Mouse (Mus musculus): ENCODE data around the gene Dpy19l3. TPM values are rescaled to one million over a fixed set of nuclear protein-coding genes. Genes with fewer than 3 reads are reported as not detected.

Dpy19l3 gene
- polyA plus RNA-seq, 1 experiment from 2014 or later, result 46.3 TPM

- DNase-seq (ENCODE audit: low spot score), result no peak
Measured at GRCm38 (mm10) chr7:35646317-35647081, 107.8 kb downstream of the Dpy19l3 start.

- DNase-seq (ENCODE audit: low spot score), result no peak
Measured at GRCm38 (mm10) chr7:35640072-35640471, 114.2 kb downstream of the Dpy19l3 start.

- DNase-seq (ENCODE audit: low spot score), result no peak
Measured at GRCm38 (mm10) chr7:35636874-35637273, 117.4 kb downstream of the Dpy19l3 start.

- peak; percentile 27 for DNase-seq (ENCODE audit: low spot score)
Measured at GRCm38 (mm10) chr7:35636229-35636628, 118.0 kb downstream of the Dpy19l3 start.

Other genes starting within 250 kb of the Dpy19l3 start
- gene Tdrd12, start 216.7 kb downstream of the Dpy19l3 start, polyA plus RNA-seq (2015; fragmentation: Nextera tagmentation; extraction: Ambion mirVana), result not detected in 2 replicates
- 99.2 and 105 TPM in 2 replicates for gene Nudt19, start 198.2 kb downstream of the Dpy19l3 start, polyA plus RNA-seq (2015; fragmentation: Nextera tagmentation; extraction: Ambion mirVana)
- gene Rgs9bp, start 168.9 kb downstream of the Dpy19l3 start, polyA plus RNA-seq (2015; fragmentation: Nextera tagmentation; extraction: Ambion mirVana), result 0.07 and 0.08 TPM in 2 replicates
- gene Ankrd27, start 168.2 kb downstream of the Dpy19l3 start, polyA plus RNA-seq (2015; fragmentation: Nextera tagmentation; extraction: Ambion mirVana), result 29.2 and 30.1 TPM in 2 replicates
- 266 and 274 TPM in 2 replicates for gene Pdcd5, start 106.9 kb downstream of the Dpy19l3 start, polyA plus RNA-seq (2015; fragmentation: Nextera tagmentation; extraction: Ambion mirVana)
- gene Zfp507, start 48.5 kb upstream of the Dpy19l3 start, polyA plus RNA-seq (2015; fragmentation: Nextera tagmentation; extraction: Ambion mirVana), result 11.5 and 11.6 TPM in 2 replicates

All from thymus, postnatal 0 days (tissue).